In the genomic region with DNA sequence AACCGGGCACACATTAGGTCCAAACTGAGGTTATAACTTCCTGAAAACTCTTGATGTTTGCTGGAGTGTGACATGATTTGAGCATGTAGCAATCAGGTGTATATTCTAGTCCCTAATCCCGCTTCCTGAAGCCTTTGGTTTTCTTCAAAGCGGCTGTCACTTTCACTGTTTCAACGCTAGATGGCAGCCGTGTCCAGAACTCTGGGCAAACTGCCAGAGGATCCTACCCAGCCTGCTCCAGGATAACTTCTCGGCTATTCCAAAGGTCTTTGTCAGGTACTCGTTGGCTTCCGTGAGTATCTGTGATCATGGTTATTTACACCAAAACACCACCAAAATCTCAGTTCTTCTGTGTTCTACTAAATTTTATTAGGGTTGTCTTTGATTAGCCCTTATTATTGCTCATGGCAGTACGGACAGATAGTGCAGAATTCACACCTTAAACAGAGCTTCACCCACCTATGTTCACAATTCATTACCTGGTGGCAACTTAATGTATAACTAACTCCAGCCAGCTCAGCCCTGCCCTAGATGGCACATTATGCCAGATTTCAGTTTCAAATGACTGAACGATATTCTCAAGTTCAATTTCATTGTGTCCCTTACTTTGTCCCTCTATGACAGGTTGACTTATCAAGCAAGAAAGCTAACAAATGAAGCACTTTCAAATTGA, we compare ENCODE assay signal across 8 mouse cellular contexts.
DNase-seq lines count a peak whose midpoint lies in the region; ATAC-seq and TF ChIP-seq lines count a peak whose summit lies in the region.

No protein-coding gene starts in this region.

- no peaks in the 10 kb centered on the region for H3K27me3 ChIP-seq in thymus, adult 2 months (ENCODE audit: control insufficient read depth, insufficient read depth, low read length)
- H3K27me3 ChIP-seq in midbrain, postnatal 0 days (ENCODE audit: insufficient read depth, low read length), result no peaks in the 10 kb centered on the region

- H3K9ac ChIP-seq in midbrain, postnatal 0 days (replicated peaks; ENCODE audit: low read length, poor library complexity, severe bottlenecking), result no peak overlapping the region

- ATAC-seq in midbrain, postnatal 0 days (ENCODE audit: low FRiP score), result peak; percentile 55

- DNase-seq in thymus, adult 2 months, result peak; percentile 11
- DNase-seq in thymus, adult 18-20 months, result no peak
- peak; percentile 67 to 76 for DNase-seq in cerebellum, postnatal 25 days
- peak; percentile 40 for DNase-seq in gastrocnemius, postnatal 14 days
- peak; percentile 66 for DNase-seq in kidney, adult 18-20 months
- peak; percentile 58 for DNase-seq in left cerebral cortex, postnatal 4 days
- DNase-seq in midbrain, postnatal 0 days (ENCODE audit: low spot score), result peak; percentile 83
- DNase-seq in thymus, postnatal 25 days, result peak; percentile 11

- no peaks in the 10 kb centered on the region for H3K4me1 ChIP-seq in thymus, adult 2 months (replicated peaks; ENCODE audit: control insufficient read depth, insufficient read depth, low read length)
- no peaks in the 10 kb centered on the region for H3K4me1 ChIP-seq in midbrain, postnatal 0 days (ENCODE audit: insufficient read depth, low read length)

- no peak for TF ChIP-seq POLR2A in thymus, adult 2 months (IDR thresholded peaks at IDR 0.05; ENCODE audit: control insufficient read depth, extremely low read depth, insufficient read depth, low read length, poor library complexity)

- no peaks in the 10 kb centered on the region for H3K9me3 ChIP-seq in midbrain, postnatal 0 days (ENCODE audit: low read length)

- no peak for TF ChIP-seq CTCF in thymus, adult 2 months (IDR thresholded peaks at IDR 0.05; ENCODE audit: borderline replicate concordance, control insufficient read depth, extremely low read depth, insufficient read depth, low read length, poor library complexity)
- TF ChIP-seq CTCF in midbrain, postnatal 0 days (IDR thresholded peaks at IDR 0.05), result peak; percentile 85

- H3K4me3 ChIP-seq in thymus, adult 2 months (ENCODE audit: control insufficient read depth, insufficient read depth, low read length), result no peak overlapping the region
- no peak overlapping the region for H3K4me3 ChIP-seq in midbrain, postnatal 0 days (ENCODE audit: low read depth, low read length)

- H3K27ac ChIP-seq in thymus, adult 2 months (ENCODE audit: control insufficient read depth, insufficient read depth, low read length), result no peak overlapping the region
- no peak overlapping the region for H3K27ac ChIP-seq in midbrain, postnatal 0 days (ENCODE audit: low read depth, low read length)

- intact Hi-C loops in gastrocnemius, postnatal 14 days (cut with DNase I; ENCODE audit: low total_unique reads), result no loop called here
- intact Hi-C loops in left cerebral cortex, postnatal 4 days (cut with DNase I), result no loop called here

- no peaks in the 10 kb centered on the region for H3K36me3 ChIP-seq in thymus, adult 2 months (ENCODE audit: control insufficient read depth, insufficient read depth, low read length)
- H3K36me3 ChIP-seq in midbrain, postnatal 0 days (ENCODE audit: insufficient read depth, low read length), result no peaks in the 10 kb centered on the region

- 28% methylated on average over 10 of the region's 10 CpGs for WGBS in thymus, adult 2 months
- 21% methylated on average over 10 of the region's 10 CpGs for WGBS in midbrain, postnatal 0 days

- no peak overlapping the region for H3K4me2 ChIP-seq in midbrain, postnatal 0 days (ENCODE audit: low read depth, low read length, poor library complexity, severe bottlenecking)

Comparison
In these comparisons a context has a peak if more than half of its experiments do, and no peak if none do; other contexts are left out.
1. DNase-seq: peak in thymus, adult 2 months (single experiment), cerebellum, postnatal 25 days (2 of 2), gastrocnemius, postnatal 14 days (single experiment), kidney, adult 18-20 months (single experiment), left cerebral cortex, postnatal 4 days (single experiment), midbrain, postnatal 0 days (single experiment) and thymus, postnatal 25 days (single experiment); none in thymus, adult 18-20 months (0 of 2).